Mouse (Mus musculus) testis, postnatal 10 days (tissue): ENCODE results near the gene Spata5.

Experiments used
- DNase-seq: peaks from one replicate; pipeline ENCODE4 v3.0.0; 2021; ENCODE audit warnings: low spot score

Gene Spata5

GRCm38 (mm10) chr3:37419458-37419991 is at the start of gene Spata5:
Gene Spata5 (plus strand): TSS chr3:37419896.
- peak; percentile 100 for DNase-seq

- DNase-seq, result no peak
Observed at GRCm38 (mm10) chr3:37370407-37370806, 49.3 kb upstream of the Spata5 start.

- DNase-seq, result no peak
Observed at GRCm38 (mm10) chr3:37373712-37374111, 46.0 kb upstream of the Spata5 start.

GRCm38 (mm10) chr3:37377926-37378325 is 41.8 kb upstream of the Spata5 start:
- no peak for DNase-seq

- peak; percentile 57 for DNase-seq
Observed at GRCm38 (mm10) chr3:37378412-37378811, 41.3 kb upstream of the Spata5 start.

- peak; percentile 63 for DNase-seq
Observed at GRCm38 (mm10) chr3:37379201-37379600, 40.5 kb upstream of the Spata5 start.

GRCm38 (mm10) chr3:37379930-37380881 is 39.5 kb upstream of the Spata5 start:
- no peak for DNase-seq

- no peak for DNase-seq
Observed at GRCm38 (mm10) chr3:37381457-37381856, 38.2 kb upstream of the Spata5 start.

- no peak for DNase-seq
Observed at GRCm38 (mm10) chr3:37383096-37383765, 36.5 kb upstream of the Spata5 start.

GRCm38 (mm10) chr3:37387310-37387709 is 32.4 kb upstream of the Spata5 start:
- DNase-seq, result no peak

GRCm38 (mm10) chr3:37396930-37397608 is 22.6 kb upstream of the Spata5 start:
- DNase-seq, result no peak

- DNase-seq, result no peak
Observed at GRCm38 (mm10) chr3:37397646-37398045, 22.1 kb upstream of the Spata5 start.

GRCm38 (mm10) chr3:37398661-37399395 is 20.9 kb upstream of the Spata5 start:
- peak; percentile 66 for DNase-seq

GRCm38 (mm10) chr3:37401729-37402610 is 17.7 kb upstream of the Spata5 start:
- DNase-seq, result peak; percentile 71

- DNase-seq, result no peak
Observed at GRCm38 (mm10) chr3:37407598-37407997, 12.1 kb upstream of the Spata5 start.

GRCm38 (mm10) chr3:37413446-37413845 is 6.2 kb upstream of the Spata5 start:
- DNase-seq, result no peak

GRCm38 (mm10) chr3:37414413-37414960 is 5.2 kb upstream of the Spata5 start:
- DNase-seq, result peak; percentile 90

GRCm38 (mm10) chr3:37418341-37418740 is 1.4 kb upstream of the Spata5 start:
- no peak for DNase-seq

GRCm38 (mm10) chr3:37418961-37419457 is 687 bp upstream of the Spata5 start:
- no peak for DNase-seq

GRCm38 (mm10) chr3:37420072-37420471 is 376 bp downstream of the Spata5 start, which contains the start of gene Nudt6:
Gene Nudt6 (minus strand): TSS chr3:37420211.
- DNase-seq, result peak; percentile 96
